Mouse (Mus musculus) liver, postnatal 0 days (tissue): Measurements from ENCODE around the gene Atp6v1g1. TPM values are rescaled to one million over a fixed set of nuclear protein-coding genes. Genes with fewer than 3 reads are reported as not detected.

Source experiments
- ATAC-seq: fragments of 200-750 bp; cut with Nextera tagmentation; 2 replicates; pipeline ENCODE4 v1.8.0; 2017; ENCODE audit warnings: mild to moderate bottlenecking, moderate library complexity
- DNase-seq: peaks from one replicate; pipeline ENCODE4 v3.0.0-alpha.2; 2016
- H3K27ac ChIP-seq: fragments of 300-500 bp; sonication (generic); 2 replicates; pipeline ENCODE4 v1.5.1; 2014; ENCODE audit warnings: antibody characterized with exemption, moderate library complexity, mild to moderate bottlenecking, low read depth
- H3K27me3 ChIP-seq: fragments of 300-500 bp; sonication (generic); 2 replicates; pipeline ENCODE4 v1.6.1; 2014; ENCODE audit warnings: low read length, control low read depth, mixed read lengths; ENCODE audit not compliant: insufficient read depth
- H3K36me3 ChIP-seq: fragments of 300-500 bp; sonication (generic); replicated peaks from 2 replicates; pipeline ENCODE4 v1.6.1; 2014; ENCODE audit warnings: mild to moderate bottlenecking, control low read depth, low read length, moderate library complexity, mixed read lengths; ENCODE audit not compliant: insufficient read depth
- H3K4me1 ChIP-seq: fragments of 300-500 bp; sonication (generic); 2 replicates; pipeline ENCODE4 v1.6.1; 2014; ENCODE audit warnings: antibody characterized with exemption, mild to moderate bottlenecking, control low read depth; ENCODE audit not compliant: insufficient read depth
- H3K4me2 ChIP-seq: fragments of 300-500 bp; sonication (generic); 2 replicates; pipeline ENCODE4 v1.6.1; 2014; ENCODE audit warnings: low read depth, mild to moderate bottlenecking, low read length, moderate library complexity, mixed read lengths
- H3K4me3 ChIP-seq: fragments of 300-500 bp; sonication (generic); 2 replicates; pipeline ENCODE4 v1.5.1; 2014; ENCODE audit warnings: low read depth, low read length
- H3K9ac ChIP-seq: fragments of 300-500 bp; sonication (generic); replicated peaks from 2 replicates; pipeline ENCODE4 v1.6.1; 2014; ENCODE audit warnings: mild to moderate bottlenecking, moderate library complexity
- H3K9me3 ChIP-seq: fragments of 300-500 bp; sonication (generic); 2 replicates; pipeline ENCODE4 v1.6.1; 2016; ENCODE audit warnings: mild to moderate bottlenecking, control low read depth, low read length, mixed read lengths
- CTCF ChIP-seq: sonication (generic); IDR thresholded peaks from 2 replicates; pipeline ENCODE4 v1.5.1; 2016; ENCODE audit warnings: antibody characterized with exemption, low read depth
- EP300 ChIP-seq: IDR thresholded peaks from 2 replicates; pipeline ENCODE4 v1.6.1; 2016; ENCODE audit warnings: antibody characterized with exemption, low read depth, mild to moderate bottlenecking
- WGBS: fragments of 180-500 bp; shearing (Covaris S2); extraction: QIAGEN DNeasy Blood & Tissue Kit; methylation state at CpG from one replicate; pipeline ENCODE4 v1.1.7; 2014; ENCODE audit not compliant: insufficient replicate concordance; 5-methylcytosine and 5-hydroxymethylcytosine counted together
- polyA plus RNA-seq: library from polyadenylated mRNA; unstranded; fragments of >200 nt; fragmentation: Nextera tagmentation; extraction: Ambion mirVana; gene quantifications from 2 replicates; pipeline ENCODE4 v1.2.1, GENCODE M21; 2015

The Atp6v1g1 gene
- polyA plus RNA-seq, 1 experiment from 2014 or later: 152 TPM

DNA sequence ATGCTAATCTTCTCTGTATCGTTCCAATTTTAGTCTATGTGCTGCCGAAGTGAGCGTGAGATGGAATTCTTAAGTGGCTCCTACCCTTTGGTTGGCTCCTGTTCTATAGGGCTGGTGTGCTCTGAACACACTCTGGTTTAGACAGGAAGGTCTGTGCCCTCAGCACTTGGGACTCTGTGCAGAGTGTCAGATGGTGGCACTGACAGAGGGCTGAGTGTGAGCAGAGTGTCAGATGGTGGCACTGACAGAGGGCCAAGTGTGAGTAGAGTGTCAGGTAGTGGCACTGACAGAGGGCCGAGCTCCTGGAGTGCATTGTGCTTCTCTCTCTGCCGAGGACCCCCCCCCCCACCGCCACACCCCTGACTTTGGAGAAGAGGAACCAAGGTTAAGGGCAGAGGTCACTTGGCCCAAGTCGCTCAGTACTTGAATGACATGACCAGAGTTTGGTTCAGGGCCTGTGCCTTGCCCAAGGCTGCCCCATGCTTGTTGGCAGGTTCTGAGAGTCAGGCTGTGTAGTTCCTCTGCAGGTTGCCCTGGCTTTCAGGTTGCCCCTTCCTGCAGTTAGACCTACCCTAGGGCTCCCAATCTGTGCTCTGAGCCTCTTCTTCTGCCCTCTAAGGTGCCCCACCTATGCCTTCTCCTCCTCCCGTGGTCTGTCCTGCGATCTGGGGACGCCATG, 23.3 kb downstream of the Atp6v1g1 start:
- DNase-seq: no peak
- Histone ChIP-seq H3K4me3 (no peak overlapping the region), H3K4me2 (no peak overlapping the region), H3K27ac (no peak overlapping the region), H3K9me3 (no peaks in the 10 kb centered on the region), H3K36me3 (peaks cover 40% of the 10 kb centered on the region), H3K4me1 (peaks cover 5% of the 10 kb centered on the region; the same call in 1 of the 2 replicates), H3K9ac (no peak overlapping the region), H3K27me3 (no peaks in the 10 kb centered on the region)
- 81% methylated on average over 10 of the region's 10 CpGs for WGBS
- TF ChIP-seq CTCF (no peak), EP300 (no peak)
- ATAC-seq: no peak

- no peaks in the 10 kb centered on the region for H3K27me3 ChIP-seq
- H3K4me2 ChIP-seq: no peak overlapping the region
- DNase-seq: no peak
- H3K9me3 ChIP-seq: no peaks in the 10 kb centered on the region
- H3K4me1 ChIP-seq: no peaks in the 10 kb centered on the region
- no peak for ATAC-seq
- no peak overlapping the region for H3K9ac ChIP-seq
- H3K27ac ChIP-seq: no peak overlapping the region
- TF ChIP-seq EP300 (no peak), CTCF (no peak)
- 76% methylated on average over 8 of the region's 8 CpGs for WGBS
- no peak overlapping the region for H3K4me3 ChIP-seq
- H3K36me3 ChIP-seq: peaks cover 50% of the 10 kb centered on the region
Measured at GRCm38 (mm10) chr4:63569322-63569721, 24.8 kb downstream of the Atp6v1g1 start.

GRCm38 (mm10) chr4:63570208-63570781, 25.7 kb downstream of the Atp6v1g1 start:
- ATAC-seq (no peak), DNase-seq (no peak)
- Histone ChIP-seq H3K9me3 (no peaks in the 10 kb centered on the region), H3K27me3 (no peaks in the 10 kb centered on the region), H3K4me3 (no peak overlapping the region), H3K4me1 (no peaks in the 10 kb centered on the region), H3K9ac (no peak overlapping the region), H3K4me2 (no peak overlapping the region), H3K36me3 (peaks cover 42% of the 10 kb centered on the region), H3K27ac (no peak overlapping the region)
- TF ChIP-seq EP300 (no peak), CTCF (no peak)
- WGBS: 68% methylated on average over 7 of the region's 7 CpGs

DNA sequence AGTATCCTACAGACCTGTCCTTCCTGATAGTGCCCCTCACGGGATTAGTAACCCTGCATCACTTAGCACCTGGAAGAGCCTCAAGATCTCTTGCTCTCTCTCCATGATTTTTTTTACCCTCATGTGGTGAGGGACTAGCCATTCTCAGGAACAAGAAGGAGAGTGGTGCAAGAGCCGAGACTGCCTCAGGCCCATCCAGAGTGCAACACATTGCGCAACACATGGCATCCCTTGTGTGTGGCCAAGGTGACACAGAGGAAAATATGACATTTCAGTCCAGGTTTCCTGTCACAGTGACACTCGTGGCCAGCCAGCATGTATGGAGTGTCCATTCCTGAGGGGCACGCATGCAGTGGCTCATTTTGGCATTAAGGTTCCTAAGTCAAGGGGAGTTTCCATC, 28.0 kb downstream of the Atp6v1g1 start:
- DNase-seq (peak; percentile 24), ATAC-seq (no peak)
- H3K9me3 ChIP-seq: no peaks in the 10 kb centered on the region
- no peak for TF ChIP-seq CTCF
- TF ChIP-seq EP300: no peak
- 70% methylated on average over 5 of the region's 5 CpGs for WGBS
- no peaks in the 10 kb centered on the region for H3K4me1 ChIP-seq
- no peak overlapping the region for H3K27ac ChIP-seq
- H3K4me3 ChIP-seq: no peak overlapping the region
- H3K9ac ChIP-seq: no peak overlapping the region
- no peaks in the 10 kb centered on the region for H3K27me3 ChIP-seq
- peaks cover 36% of the 10 kb centered on the region for H3K36me3 ChIP-seq
- H3K4me2 ChIP-seq: no peak overlapping the region

DNA sequence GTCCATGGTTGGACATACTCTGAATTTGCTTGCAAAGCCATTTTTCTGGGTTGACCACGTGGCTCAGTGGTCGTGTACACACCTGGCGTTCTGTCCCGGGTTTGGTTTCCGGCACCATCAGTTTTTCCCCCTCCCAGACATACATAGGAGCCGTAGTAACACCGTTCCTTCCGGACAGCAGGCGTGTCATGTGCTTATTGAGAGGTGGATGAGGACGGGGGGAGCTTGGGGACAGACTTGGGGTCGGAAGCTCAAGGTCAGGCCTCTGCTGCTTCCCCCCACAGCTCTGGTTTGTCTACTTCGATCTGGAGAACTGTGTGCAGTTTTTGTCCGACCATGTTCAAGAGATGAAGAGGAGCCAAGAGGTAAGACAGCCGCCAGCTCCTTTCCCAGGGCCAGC, 35.1 kb downstream of the Atp6v1g1 start:
- Histone ChIP-seq H3K27me3 (no peaks in the 10 kb centered on the region), H3K4me1 (no peaks in the 10 kb centered on the region), H3K4me2 (no peak overlapping the region), H3K27ac (no peak overlapping the region), H3K36me3 (peaks cover 15% of the 10 kb centered on the region), H3K4me3 (no peak overlapping the region), H3K9ac (no peak overlapping the region), H3K9me3 (no peaks in the 10 kb centered on the region)
- 77% methylated on average over 14 of the region's 14 CpGs for WGBS
- no peak for TF ChIP-seq EP300
- no peak for TF ChIP-seq CTCF
- ATAC-seq (no peak), DNase-seq (no peak)

- Histone ChIP-seq H3K4me2 (no peak overlapping the region), H3K9me3 (no peaks in the 10 kb centered on the region), H3K27ac (no peak overlapping the region), H3K36me3 (peaks cover 15% of the 10 kb centered on the region), H3K27me3 (no peaks in the 10 kb centered on the region), H3K9ac (no peak overlapping the region), H3K4me1 (no peaks in the 10 kb centered on the region), H3K4me3 (no peak overlapping the region)
- TF ChIP-seq EP300 (no peak), CTCF (no peak)
- ATAC-seq (no peak), DNase-seq (no peak)
- 74% methylated on average over 6 of the region's 6 CpGs for WGBS
Measured at GRCm38 (mm10) chr4:63580078-63580477, 35.5 kb downstream of the Atp6v1g1 start.

- WGBS: 80% methylated on average over 5 of the region's 5 CpGs
Measured at GRCm38 (mm10) chr4:63582580-63582979, 38.0 kb downstream of the Atp6v1g1 start.

More at GRCm38 (mm10) chr4:63582580-63582979, 38.0 kb downstream of the Atp6v1g1 start:
- Histone ChIP-seq H3K9me3 (no peaks in the 10 kb centered on the region), H3K4me1 (no peaks in the 10 kb centered on the region), H3K27ac (no peak overlapping the region), H3K4me2 (no peak overlapping the region), H3K36me3 (peaks cover 15% of the 10 kb centered on the region), H3K9ac (no peak overlapping the region), H3K4me3 (no peak overlapping the region), H3K27me3 (no peaks in the 10 kb centered on the region)
- ATAC-seq: no peak
- TF ChIP-seq CTCF: no peak
- no peak for DNase-seq
